Mouse (Mus musculus): ENCODE data around the gene Ell. TPM values are rescaled to one million over a fixed set of nuclear protein-coding genes. Genes with fewer than 3 reads are reported as not detected.

Ell gene
- total and polyA plus RNA-seq, 2 experiments: 10.0 to 25.0 TPM

DNA sequence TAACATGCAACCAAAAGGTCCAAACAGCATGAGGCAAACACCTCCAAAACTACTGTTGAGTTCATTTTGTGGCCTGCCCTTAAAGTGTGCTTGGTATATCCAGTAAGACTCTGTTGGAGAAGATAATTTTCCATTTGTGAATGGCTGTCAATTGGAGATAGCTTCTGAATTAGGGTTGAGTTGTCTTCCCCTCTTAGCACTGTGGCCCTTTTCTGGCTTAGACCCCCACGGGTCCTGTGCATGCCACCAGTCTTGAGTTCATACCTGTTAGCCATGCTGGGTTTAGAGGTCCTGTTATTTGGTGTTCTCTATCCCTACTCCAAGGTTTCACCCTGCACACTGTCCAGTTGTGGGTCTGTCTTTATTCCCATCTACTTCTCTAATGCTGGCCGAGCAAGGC is 27.5 kb upstream of the Ell start:
- DNase-seq (ENCODE audit: extremely low read depth, low read depth, low spot score): no peak
- no peak overlapping the region for H3K4me3 ChIP-seq (ENCODE audit: insufficient read depth, low read depth, low read length)
- H3K27ac ChIP-seq (replicated peaks; ENCODE audit: insufficient read depth, low read depth, low read length): no peak overlapping the region
- 96% methylated on average over 2 of the region's 2 CpGs for WGBS
- peaks cover 12% of the 10 kb centered on the region for H3K36me3 ChIP-seq (ENCODE audit: control insufficient read depth, insufficient read depth, low read length)
- peaks cover 25% of the 10 kb centered on the region; the same call in 1 of the 2 replicates for H3K79me2 ChIP-seq (ENCODE audit: control insufficient read depth, insufficient read depth, low read length)
- no peak overlapping the region for H3K9ac ChIP-seq (ENCODE audit: low read depth, low read length)
- H3K4me1 ChIP-seq (ENCODE audit: control insufficient read depth, insufficient read depth, low read length): peaks cover 15% of the 10 kb centered on the region
- no peaks in the 10 kb centered on the region for H3K27me3 ChIP-seq (ENCODE audit: control insufficient read depth, insufficient read depth, low read length)
- no peak for TF ChIP-seq CTCF (IDR thresholded peaks at IDR 0.05; ENCODE audit: low read depth, low read length)
- no peak for TF ChIP-seq POLR2A (IDR thresholded peaks at IDR 0.05; ENCODE audit: extremely low read depth, insufficient read depth, low read length)

DNA sequence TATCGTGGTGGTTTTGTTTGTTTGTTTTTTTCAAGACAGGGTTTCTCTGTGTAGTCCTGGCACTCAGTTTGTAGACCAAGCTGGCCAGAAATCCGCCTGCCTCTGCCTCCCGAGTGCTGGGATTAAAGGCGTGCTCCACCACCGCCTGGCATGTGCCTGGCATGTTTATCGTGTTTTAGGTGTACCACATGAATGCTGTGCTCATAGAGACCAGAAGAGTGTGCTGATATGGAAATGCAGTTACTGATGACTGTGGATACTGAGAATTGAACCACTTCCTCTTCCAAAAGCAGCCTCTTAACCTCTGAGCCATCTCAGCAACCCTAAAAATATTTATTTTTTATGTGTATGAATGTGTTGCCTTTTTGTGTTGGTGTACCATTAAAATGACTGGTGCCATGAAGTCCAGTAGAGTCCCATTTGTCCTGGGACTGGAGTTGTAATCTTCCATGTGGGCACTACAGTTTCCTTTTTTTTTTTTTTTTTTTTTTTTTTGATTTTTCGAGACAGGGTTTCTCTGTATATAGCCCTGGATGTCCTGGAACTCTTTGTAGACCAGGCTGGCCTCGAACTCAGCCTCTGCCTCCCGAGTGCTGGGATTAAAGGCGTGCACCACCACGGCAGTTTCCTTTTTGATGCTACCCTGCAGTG is 26.9 kb upstream of the Ell start:
- no peak for DNase-seq (ENCODE audit: extremely low read depth, low read depth, low spot score)
- H3K4me1 ChIP-seq (ENCODE audit: control insufficient read depth, insufficient read depth, low read length): peaks cover 15% of the 10 kb centered on the region
- no peaks in the 10 kb centered on the region for H3K27me3 ChIP-seq (ENCODE audit: control insufficient read depth, insufficient read depth, low read length)
- H3K4me3 ChIP-seq (ENCODE audit: insufficient read depth, low read depth, low read length): no peak overlapping the region
- 77% methylated on average over 11 of the region's 11 CpGs for WGBS
- peaks cover 12% of the 10 kb centered on the region for H3K36me3 ChIP-seq (ENCODE audit: control insufficient read depth, insufficient read depth, low read length)
- no peak overlapping the region for H3K9ac ChIP-seq (ENCODE audit: low read depth, low read length)
- TF ChIP-seq POLR2A (IDR thresholded peaks at IDR 0.05; ENCODE audit: extremely low read depth, insufficient read depth, low read length) (no peak), CTCF (IDR thresholded peaks at IDR 0.05; ENCODE audit: low read depth, low read length) (no peak)
- H3K79me2 ChIP-seq (ENCODE audit: control insufficient read depth, insufficient read depth, low read length): peaks cover 25% of the 10 kb centered on the region; the same call in 1 of the 2 replicates
- no peak overlapping the region for H3K27ac ChIP-seq (replicated peaks; ENCODE audit: insufficient read depth, low read depth, low read length)

GRCm38 (mm10) chr8:70513441-70513840 is 25.8 kb upstream of the Ell start:
- peaks cover 4% of the 10 kb centered on the region for H3K36me3 ChIP-seq (ENCODE audit: control insufficient read depth, insufficient read depth, low read length)
- no peak overlapping the region for H3K4me3 ChIP-seq (ENCODE audit: insufficient read depth, low read depth, low read length)
- WGBS: 37% methylated on average over 2 of the region's 2 CpGs
- peaks cover 25% of the 10 kb centered on the region; the same call in 1 of the 2 replicates for H3K79me2 ChIP-seq (ENCODE audit: control insufficient read depth, insufficient read depth, low read length)
- TF ChIP-seq CTCF (IDR thresholded peaks at IDR 0.05; ENCODE audit: low read depth, low read length): no peak
- no peak for TF ChIP-seq POLR2A (IDR thresholded peaks at IDR 0.05; ENCODE audit: extremely low read depth, insufficient read depth, low read length)
- no peak overlapping the region for H3K27ac ChIP-seq (replicated peaks; ENCODE audit: insufficient read depth, low read depth, low read length)
- no peaks in the 10 kb centered on the region for H3K27me3 ChIP-seq (ENCODE audit: control insufficient read depth, insufficient read depth, low read length)
- no peak for DNase-seq (ENCODE audit: extremely low read depth, low read depth, low spot score)
- H3K9ac ChIP-seq (ENCODE audit: low read depth, low read length): no peak overlapping the region
- peaks cover 14% of the 10 kb centered on the region for H3K4me1 ChIP-seq (ENCODE audit: control insufficient read depth, insufficient read depth, low read length)

GRCm38 (mm10) chr8:70517940-70518643 is 21.2 kb upstream of the Ell start:
- peaks cover 7% of the 10 kb centered on the region for H3K36me3 ChIP-seq (ENCODE audit: control insufficient read depth, insufficient read depth, low read length)
- H3K4me1 ChIP-seq (ENCODE audit: control insufficient read depth, insufficient read depth, low read length): peaks cover 2% of the 10 kb centered on the region; the same call in 1 of the 2 replicates
- H3K79me2 ChIP-seq (ENCODE audit: control insufficient read depth, insufficient read depth, low read length): peaks cover 10% of the 10 kb centered on the region; the same call in 1 of the 2 replicates
- H3K27me3 ChIP-seq (ENCODE audit: control insufficient read depth, insufficient read depth, low read length): no peaks in the 10 kb centered on the region
- no peak overlapping the region for H3K27ac ChIP-seq (replicated peaks; ENCODE audit: insufficient read depth, low read depth, low read length)
- 90% methylated on average over 10 of the region's 10 CpGs for WGBS
- TF ChIP-seq POLR2A (IDR thresholded peaks at IDR 0.05; ENCODE audit: extremely low read depth, insufficient read depth, low read length) (no peak), CTCF (IDR thresholded peaks at IDR 0.05; ENCODE audit: low read depth, low read length) (no peak)
- no peak for DNase-seq (ENCODE audit: extremely low read depth, low read depth, low spot score)
- no peak overlapping the region for H3K4me3 ChIP-seq (ENCODE audit: insufficient read depth, low read depth, low read length)
- H3K9ac ChIP-seq (ENCODE audit: low read depth, low read length): no peak overlapping the region

DNA sequence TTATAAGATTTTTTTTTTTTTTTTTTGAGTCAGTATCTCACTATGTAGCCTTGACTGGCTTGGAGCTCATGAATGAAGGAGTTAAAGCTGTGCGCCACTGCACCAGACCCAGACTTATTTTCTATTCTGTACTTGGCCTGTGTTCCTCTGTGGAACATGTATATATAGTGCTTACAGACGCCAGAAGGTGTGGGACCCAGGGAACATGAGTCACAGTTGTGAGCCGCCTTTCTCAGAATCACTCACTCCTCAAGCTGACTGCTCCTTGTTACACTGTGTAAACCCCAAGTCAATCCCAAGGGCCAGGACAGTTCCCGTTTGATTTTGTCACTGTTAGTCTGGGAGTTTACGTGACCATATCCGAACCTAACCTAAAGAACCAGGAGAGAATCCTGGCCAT is 20.2 kb upstream of the Ell start:
- 92% methylated on average over 6 of the region's 6 CpGs for WGBS
- H3K79me2 ChIP-seq (ENCODE audit: control insufficient read depth, insufficient read depth, low read length): peaks cover 7% of the 10 kb centered on the region; the same call in 1 of the 2 replicates
- H3K27ac ChIP-seq (replicated peaks; ENCODE audit: insufficient read depth, low read depth, low read length): no peak overlapping the region
- no peak overlapping the region for H3K9ac ChIP-seq (ENCODE audit: low read depth, low read length)
- no peak for TF ChIP-seq CTCF (IDR thresholded peaks at IDR 0.05; ENCODE audit: low read depth, low read length)
- H3K4me3 ChIP-seq (ENCODE audit: insufficient read depth, low read depth, low read length): no peak overlapping the region
- no peak for DNase-seq (ENCODE audit: extremely low read depth, low read depth, low spot score)
- H3K27me3 ChIP-seq (ENCODE audit: control insufficient read depth, insufficient read depth, low read length): no peaks in the 10 kb centered on the region
- H3K36me3 ChIP-seq (ENCODE audit: control insufficient read depth, insufficient read depth, low read length): peaks cover 7% of the 10 kb centered on the region
- peaks cover 5% of the 10 kb centered on the region; the same call in 1 of the 2 replicates for H3K4me1 ChIP-seq (ENCODE audit: control insufficient read depth, insufficient read depth, low read length)

DNA sequence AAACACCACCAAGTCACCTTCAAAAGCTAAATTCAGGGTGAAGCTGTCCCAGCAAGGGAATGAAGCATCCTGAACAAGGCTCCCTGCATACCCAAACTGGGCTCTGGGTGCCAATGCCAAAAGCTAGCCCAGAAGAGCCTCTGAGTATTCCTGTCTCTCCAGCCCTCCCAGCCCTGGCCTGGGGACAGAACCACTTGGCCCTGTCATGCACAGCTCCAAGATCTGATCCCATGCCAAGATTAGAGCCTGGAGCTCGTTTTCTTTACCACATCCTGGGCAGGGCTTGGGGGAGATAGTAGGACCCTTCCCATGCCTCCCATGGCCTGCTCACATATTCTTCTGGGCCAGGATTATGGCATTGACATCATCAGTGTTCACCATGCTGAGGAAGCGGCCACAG is 19.7 kb upstream of the Ell start:
- Histone ChIP-seq H3K36me3 (ENCODE audit: control insufficient read depth, insufficient read depth, low read length) (peaks cover 5% of the 10 kb centered on the region; the same call in 1 of the 2 replicates), H3K4me3 (ENCODE audit: insufficient read depth, low read depth, low read length) (no peak overlapping the region), H3K27ac (replicated peaks; ENCODE audit: insufficient read depth, low read depth, low read length) (no peak overlapping the region), H3K4me1 (ENCODE audit: control insufficient read depth, insufficient read depth, low read length) (peaks cover 5% of the 10 kb centered on the region; the same call in 1 of the 2 replicates), H3K9ac (ENCODE audit: low read depth, low read length) (no peak overlapping the region), H3K27me3 (ENCODE audit: control insufficient read depth, insufficient read depth, low read length) (no peaks in the 10 kb centered on the region), H3K79me2 (ENCODE audit: control insufficient read depth, insufficient read depth, low read length) (peaks cover 3% of the 10 kb centered on the region; the same call in 1 of the 2 replicates)
- WGBS: 66% methylated on average over 2 of the region's 2 CpGs
- TF ChIP-seq CTCF (IDR thresholded peaks at IDR 0.05; ENCODE audit: low read depth, low read length): no peak
- no peak for DNase-seq (ENCODE audit: extremely low read depth, low read depth, low spot score)

Data from liver, adult 2 months (tissue).